Mouse (Mus musculus) liver, postnatal 0 days (tissue): ENCODE measurements around the gene Macrod2. TPM values are rescaled to one million over a fixed set of nuclear protein-coding genes. Genes with fewer than 3 reads are reported as not detected.
"Not testable (repeated sequence)": the region's sequence is repeated elsewhere in the genome, so short reads cannot be mapped to it uniquely, and the experiment has no call there.

Source experiments
- ATAC-seq: fragments of 200-750 bp; cut with Nextera tagmentation; 2 replicates; pipeline ENCODE4 v1.8.0; 2017; ENCODE audit warnings: mild to moderate bottlenecking, moderate library complexity
- DNase-seq: peaks from one replicate; pipeline ENCODE4 v3.0.0-alpha.2; 2016
- H3K27ac ChIP-seq: fragments of 300-500 bp; sonication (generic); 2 replicates; pipeline ENCODE4 v1.5.1; 2014; ENCODE audit warnings: antibody characterized with exemption, moderate library complexity, mild to moderate bottlenecking, low read depth
- H3K27me3 ChIP-seq: fragments of 300-500 bp; sonication (generic); 2 replicates; pipeline ENCODE4 v1.6.1; 2014; ENCODE audit warnings: low read length, control low read depth, mixed read lengths; ENCODE audit not compliant: insufficient read depth
- H3K36me3 ChIP-seq: fragments of 300-500 bp; sonication (generic); replicated peaks from 2 replicates; pipeline ENCODE4 v1.6.1; 2014; ENCODE audit warnings: mild to moderate bottlenecking, control low read depth, low read length, moderate library complexity, mixed read lengths; ENCODE audit not compliant: insufficient read depth
- H3K4me1 ChIP-seq: fragments of 300-500 bp; sonication (generic); 2 replicates; pipeline ENCODE4 v1.6.1; 2014; ENCODE audit warnings: antibody characterized with exemption, mild to moderate bottlenecking, control low read depth; ENCODE audit not compliant: insufficient read depth
- H3K4me2 ChIP-seq: fragments of 300-500 bp; sonication (generic); 2 replicates; pipeline ENCODE4 v1.6.1; 2014; ENCODE audit warnings: low read depth, mild to moderate bottlenecking, low read length, moderate library complexity, mixed read lengths
- H3K4me3 ChIP-seq: fragments of 300-500 bp; sonication (generic); 2 replicates; pipeline ENCODE4 v1.5.1; 2014; ENCODE audit warnings: low read depth, low read length
- H3K9ac ChIP-seq: fragments of 300-500 bp; sonication (generic); replicated peaks from 2 replicates; pipeline ENCODE4 v1.6.1; 2014; ENCODE audit warnings: mild to moderate bottlenecking, moderate library complexity
- H3K9me3 ChIP-seq: fragments of 300-500 bp; sonication (generic); 2 replicates; pipeline ENCODE4 v1.6.1; 2016; ENCODE audit warnings: mild to moderate bottlenecking, control low read depth, low read length, mixed read lengths
- CTCF ChIP-seq: sonication (generic); IDR thresholded peaks from 2 replicates; pipeline ENCODE4 v1.5.1; 2016; ENCODE audit warnings: antibody characterized with exemption, low read depth
- EP300 ChIP-seq: IDR thresholded peaks from 2 replicates; pipeline ENCODE4 v1.6.1; 2016; ENCODE audit warnings: antibody characterized with exemption, low read depth, mild to moderate bottlenecking
- WGBS: fragments of 180-500 bp; shearing (Covaris S2); extraction: QIAGEN DNeasy Blood & Tissue Kit; methylation state at CpG from one replicate; pipeline ENCODE4 v1.1.7; 2014; ENCODE audit not compliant: insufficient replicate concordance; 5-methylcytosine and 5-hydroxymethylcytosine counted together
- polyA plus RNA-seq: library from polyadenylated mRNA; unstranded; fragments of >200 nt; fragmentation: Nextera tagmentation; extraction: Ambion mirVana; gene quantifications from 2 replicates; pipeline ENCODE4 v1.2.1, GENCODE M21; 2015

Macrod2 gene
- polyA plus RNA-seq, 1 experiment from 2014 or later, result 9.3 TPM

DNA sequence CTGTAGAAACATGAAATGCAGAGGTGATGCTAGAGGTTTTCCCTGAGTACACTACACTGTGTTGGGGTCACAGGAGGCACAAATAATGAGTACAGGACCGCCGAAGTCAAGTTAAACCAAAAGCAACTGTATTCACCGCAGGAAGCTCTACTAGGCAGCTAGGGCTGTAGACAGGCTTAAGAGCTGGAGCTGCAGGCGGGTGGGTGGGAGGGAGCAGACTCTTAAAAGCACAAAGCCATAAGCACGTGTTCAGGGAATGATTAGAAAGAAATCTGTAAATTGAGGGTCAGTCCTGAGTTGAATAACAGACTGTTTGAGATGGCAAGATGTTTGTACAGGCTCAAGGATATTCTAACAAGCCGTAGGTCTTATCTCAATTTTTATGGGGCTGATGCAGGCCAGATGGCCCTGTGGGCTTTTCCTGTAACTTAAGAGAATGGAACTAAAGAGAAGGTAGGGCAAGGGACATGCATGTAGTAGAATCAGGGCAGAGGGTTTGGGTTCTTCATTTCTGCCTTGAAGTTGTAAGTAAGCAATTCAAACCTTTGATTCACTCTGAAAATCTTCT, 337.6 kb downstream of the Macrod2 start:
- TF ChIP-seq CTCF (no peak), EP300 (no peak)
- WGBS, result 47% methylated on average over 6 of the region's 6 CpGs
- H3K4me3 ChIP-seq, result no peak overlapping the region
- no peaks in the 10 kb centered on the region for H3K27me3 ChIP-seq
- H3K4me1 ChIP-seq, result no peaks in the 10 kb centered on the region
- H3K9ac ChIP-seq, result no peak overlapping the region
- no peak overlapping the region for H3K4me2 ChIP-seq
- H3K27ac ChIP-seq, result no peak overlapping the region
- H3K9me3 ChIP-seq, result no peaks in the 10 kb centered on the region
- ATAC-seq (no peak), DNase-seq (no peak)
- no peaks in the 10 kb centered on the region for H3K36me3 ChIP-seq

DNA sequence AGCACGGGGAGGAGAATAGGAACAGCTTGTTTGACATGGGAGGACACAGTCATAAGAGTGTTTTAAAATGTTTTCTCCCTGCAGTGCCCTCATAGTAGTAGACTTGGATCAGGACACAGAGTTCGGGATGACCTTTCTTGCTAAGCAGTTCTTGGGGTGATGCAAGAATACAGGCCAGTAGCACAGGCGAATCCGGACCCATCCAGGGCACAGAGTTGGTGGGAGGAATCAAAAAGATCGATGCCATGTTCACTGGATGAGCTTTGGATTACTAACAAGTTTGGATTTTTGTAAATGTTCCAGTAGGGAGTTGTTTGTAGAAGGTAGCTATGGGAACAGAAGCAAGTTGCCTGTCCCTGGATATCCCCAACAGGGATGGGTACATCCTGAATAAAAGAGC, 345.4 kb downstream of the Macrod2 start:
- DNase-seq (no peak), ATAC-seq (0 out of 2 replicates have a peak, but pooled peaks have one; percentile 23)
- no peaks in the 10 kb centered on the region for H3K4me1 ChIP-seq
- H3K27me3 ChIP-seq, result no peaks in the 10 kb centered on the region
- no peaks in the 10 kb centered on the region for H3K9me3 ChIP-seq
- whole genome bisulfite sequencing, result 72% methylated on average over 5 of the region's 5 CpGs
- no peak overlapping the region for H3K9ac ChIP-seq
- no peak overlapping the region for H3K27ac ChIP-seq
- TF ChIP-seq EP300 (no peak), CTCF (no peak)
- no peak overlapping the region for H3K4me2 ChIP-seq
- H3K4me3 ChIP-seq, result no peak overlapping the region
- no peaks in the 10 kb centered on the region for H3K36me3 ChIP-seq

DNA sequence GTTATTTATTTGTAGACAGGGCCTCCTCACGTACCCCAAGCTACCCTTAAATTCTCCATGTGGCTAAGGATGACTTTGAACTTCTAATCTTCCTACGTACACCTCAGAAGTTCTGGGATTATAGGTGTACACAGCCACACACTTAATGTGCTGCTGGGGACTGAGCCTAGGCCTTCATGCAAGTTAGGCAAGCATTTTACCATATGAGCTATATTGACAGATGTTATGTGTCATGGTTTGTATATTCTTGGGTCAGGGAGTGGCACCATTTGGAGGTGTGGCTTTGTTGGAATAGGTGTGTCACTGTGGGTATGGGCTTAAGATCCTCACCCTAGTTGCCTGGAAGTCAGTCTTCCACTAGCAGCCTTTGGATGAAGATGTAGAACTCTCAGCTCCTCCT, 347.8 kb downstream of the Macrod2 start:
- DNase-seq, H3K9me3 ChIP-seq, H3K4me2 ChIP-seq, H3K4me3 ChIP-seq, H3K27ac ChIP-seq, H3K9ac ChIP-seq, H3K27me3 ChIP-seq, H3K4me1 ChIP-seq, ATAC-seq, H3K36me3 ChIP-seq: not testable (repeated sequence)
- 71% methylated on average over 2 of the region's 2 CpGs for WGBS

DNA sequence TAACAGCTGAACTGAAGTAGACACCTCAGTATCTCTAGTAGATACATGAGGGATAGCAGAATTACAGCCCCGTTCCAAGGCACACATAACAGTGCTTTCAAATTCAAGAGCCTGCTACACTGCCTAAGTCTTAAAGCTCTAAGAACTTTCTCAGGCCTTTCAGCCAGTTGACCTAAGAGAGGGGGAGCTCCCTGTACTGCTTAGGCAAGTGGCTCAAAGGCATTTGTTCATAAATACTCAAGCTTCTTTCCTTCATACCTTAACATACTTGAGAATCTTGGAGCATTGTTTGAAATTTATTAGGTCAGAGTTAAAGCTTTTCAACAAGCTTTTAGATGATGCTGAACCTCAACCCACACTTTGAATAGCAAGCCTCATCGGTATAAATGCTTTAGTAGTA, 363.8 kb downstream of the Macrod2 start:
- TF ChIP-seq EP300 (no peak), CTCF (no peak)
- Histone ChIP-seq H3K9ac (no peak overlapping the region), H3K27me3 (no peaks in the 10 kb centered on the region), H3K4me1 (no peaks in the 10 kb centered on the region), H3K27ac (no peak overlapping the region), H3K9me3 (no peaks in the 10 kb centered on the region), H3K36me3 (no peaks in the 10 kb centered on the region), H3K4me3 (no peak overlapping the region), H3K4me2 (no peak overlapping the region)
- DNase-seq, result no peak
- WGBS, result 74% methylated on average over 2 of the region's 2 CpGs
- no peak for ATAC-seq

DNA sequence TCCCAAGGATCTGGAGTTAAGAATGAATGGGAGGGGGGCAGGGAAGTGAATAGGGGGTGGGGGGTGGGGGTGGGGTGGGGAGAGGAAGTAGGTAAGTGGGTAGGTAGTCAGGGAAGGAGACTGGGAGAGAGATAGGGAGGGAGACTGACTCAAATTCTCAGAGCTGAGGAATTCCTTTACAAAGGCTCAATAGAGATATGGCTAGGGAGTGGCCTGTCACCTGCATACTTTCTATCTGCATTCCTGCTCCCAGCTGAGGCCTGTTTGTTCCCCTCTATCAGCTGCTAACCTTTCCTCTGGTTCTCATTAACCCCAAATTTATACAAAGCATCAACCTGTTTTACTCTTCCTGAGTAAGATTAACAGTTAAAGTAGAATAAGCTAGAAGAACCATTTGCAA, 364.6 kb downstream of the Macrod2 start:
- Histone ChIP-seq H3K9ac (no peak overlapping the region), H3K27me3 (no peaks in the 10 kb centered on the region), H3K4me3 (no peak overlapping the region), H3K27ac (no peak overlapping the region), H3K4me2 (no peak overlapping the region), H3K4me1 (no peaks in the 10 kb centered on the region), H3K9me3 (no peaks in the 10 kb centered on the region), H3K36me3 (no peaks in the 10 kb centered on the region)
- DNase-seq (no peak), ATAC-seq (no peak)
- TF ChIP-seq CTCF (no peak), EP300 (no peak)

DNA sequence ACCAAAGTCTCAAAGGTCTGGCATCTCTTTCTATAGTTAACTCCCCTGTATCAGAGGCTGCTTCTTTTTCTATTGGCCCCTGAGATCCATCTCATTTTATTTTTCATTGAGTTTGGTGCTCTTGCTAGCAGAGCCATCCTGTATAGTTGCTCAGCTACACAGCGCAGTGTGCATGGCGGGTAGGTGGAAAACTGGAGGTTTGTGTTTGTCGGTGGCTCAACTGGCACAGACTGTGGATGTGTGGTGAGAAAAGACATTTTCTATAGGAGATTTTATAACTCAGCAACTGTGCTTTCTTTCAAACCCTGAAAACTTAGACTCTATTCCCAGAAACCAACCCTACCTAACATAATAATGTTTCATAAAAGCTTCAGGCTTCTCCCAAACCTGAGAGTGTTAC, 365.0 kb downstream of the Macrod2 start:
- Histone ChIP-seq H3K36me3 (no peaks in the 10 kb centered on the region), H3K9ac (no peak overlapping the region), H3K4me1 (no peaks in the 10 kb centered on the region), H3K9me3 (no peaks in the 10 kb centered on the region), H3K27ac (no peak overlapping the region), H3K27me3 (no peaks in the 10 kb centered on the region), H3K4me2 (no peak overlapping the region), H3K4me3 (no peak overlapping the region)
- no peak for ATAC-seq
- 91% methylated on average over 3 of the region's 3 CpGs for WGBS
- TF ChIP-seq CTCF, result no peak
- TF ChIP-seq EP300, result no peak
- no peak for DNase-seq
